Mouse (Mus musculus): ENCODE measurements at regions not wholly inside any gene's neighbourhood (a gene's known extent, or its start where the extent isn't known, plus 50 kb on each side); places are given as distances from the start of the nearest gene placed in this dataset.

- no peak for ATAC-seq
- H3K27me3 ChIP-seq (replicated peaks; ENCODE audit: control insufficient read depth, insufficient read depth, low read length) = no peaks in the 10 kb centered on the region
- no peak overlapping the region for H3K4me3 ChIP-seq (ENCODE audit: low read depth, low read length)
- H3K36me3 ChIP-seq (ENCODE audit: control insufficient read depth, insufficient read depth) = no peaks in the 10 kb centered on the region
- TF ChIP-seq CTCF (IDR thresholded peaks at IDR 0.05; ENCODE audit: low read depth) = no peak
- H3K9ac ChIP-seq (ENCODE audit: low read depth, low read length) = no peak overlapping the region
- H3K4me2 ChIP-seq (replicated peaks; ENCODE audit: low read depth) = no peak overlapping the region
- no peak overlapping the region for H3K27ac ChIP-seq (ENCODE audit: low read depth, low read length)
- 74% methylated on average over 11 of the region's 11 CpGs for WGBS
- H3K4me1 ChIP-seq (replicated peaks; ENCODE audit: control insufficient read depth, insufficient read depth, low read length) = no peaks in the 10 kb centered on the region
- H3K9me3 ChIP-seq (ENCODE audit: control insufficient read depth) = no peaks in the 10 kb centered on the region
Observed at GRCm38 (mm10) chrX:10883729-10884464, 169.1 kb downstream of the Mid1ip1 start.

- Histone ChIP-seq H3K27ac (ENCODE audit: low read depth, low read length) (no peak overlapping the region), H3K4me1 (replicated peaks; ENCODE audit: control insufficient read depth, insufficient read depth, low read length) (no peaks in the 10 kb centered on the region), H3K4me2 (replicated peaks; ENCODE audit: low read depth) (no peak overlapping the region), H3K36me3 (ENCODE audit: control insufficient read depth, insufficient read depth) (no peaks in the 10 kb centered on the region), H3K4me3 (ENCODE audit: low read depth, low read length) (no peak overlapping the region), H3K9ac (ENCODE audit: low read depth, low read length) (no peak overlapping the region), H3K27me3 (replicated peaks; ENCODE audit: control insufficient read depth, insufficient read depth, low read length) (no peaks in the 10 kb centered on the region), H3K9me3 (ENCODE audit: control insufficient read depth) (no peaks in the 10 kb centered on the region)
- WGBS = 87% methylated on average over 3 of the region's 3 CpGs
- no peak for ATAC-seq
- TF ChIP-seq CTCF (IDR thresholded peaks at IDR 0.05; ENCODE audit: low read depth) = no peak
Observed at GRCm38 (mm10) chrX:10892815-10893214, 178.0 kb downstream of the Mid1ip1 start.

DNA sequence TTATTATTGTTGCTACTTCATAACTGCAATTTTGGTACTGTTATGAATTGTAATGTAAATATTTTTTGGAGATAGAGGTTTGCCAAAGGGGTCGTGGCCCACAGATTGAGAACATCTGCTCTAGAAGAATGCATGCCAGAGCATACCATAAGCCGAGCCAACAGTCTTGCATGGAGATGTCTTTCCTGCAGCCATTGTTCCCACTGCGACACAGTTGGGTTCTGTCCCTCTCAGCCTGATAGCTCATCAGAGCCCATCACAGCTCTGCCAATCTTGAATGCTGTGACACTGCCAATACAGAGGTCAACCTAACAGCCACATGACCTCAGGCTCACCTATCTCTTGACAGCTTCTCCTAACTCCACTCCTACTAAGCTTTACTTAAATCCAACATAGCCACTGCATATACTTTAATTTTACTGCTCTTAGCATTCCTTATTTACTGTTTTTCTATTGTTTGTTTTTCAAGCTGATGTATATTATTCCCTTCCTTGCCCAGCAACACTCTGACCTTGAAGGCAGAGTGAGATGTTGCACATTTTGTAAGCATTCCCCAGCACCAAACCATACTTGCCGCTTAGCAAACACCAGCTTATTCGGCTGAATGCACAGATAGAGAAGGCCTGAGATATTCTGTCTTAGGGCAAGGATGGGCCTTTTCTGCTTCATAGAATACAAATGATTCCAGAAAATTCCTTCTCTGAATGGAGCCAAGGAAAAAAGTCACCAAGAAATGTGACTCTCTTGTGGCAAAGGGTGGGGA lies 181.6 kb downstream of the Mid1ip1 start:
- 70% methylated on average over 5 of the region's 5 CpGs for WGBS
- Histone ChIP-seq H3K27ac (ENCODE audit: low read depth, low read length) (no peak overlapping the region), H3K36me3 (ENCODE audit: control insufficient read depth, insufficient read depth) (no peaks in the 10 kb centered on the region), H3K4me3 (ENCODE audit: low read depth, low read length) (no peak overlapping the region), H3K4me2 (replicated peaks; ENCODE audit: low read depth) (no peak overlapping the region), H3K27me3 (replicated peaks; ENCODE audit: control insufficient read depth, insufficient read depth, low read length) (no peaks in the 10 kb centered on the region), H3K9ac (ENCODE audit: low read depth, low read length) (no peak overlapping the region), H3K4me1 (replicated peaks; ENCODE audit: control insufficient read depth, insufficient read depth, low read length) (no peaks in the 10 kb centered on the region), H3K9me3 (ENCODE audit: control insufficient read depth) (no peaks in the 10 kb centered on the region)
- no peak for TF ChIP-seq CTCF (IDR thresholded peaks at IDR 0.05; ENCODE audit: low read depth)
- no peak for ATAC-seq

DNA sequence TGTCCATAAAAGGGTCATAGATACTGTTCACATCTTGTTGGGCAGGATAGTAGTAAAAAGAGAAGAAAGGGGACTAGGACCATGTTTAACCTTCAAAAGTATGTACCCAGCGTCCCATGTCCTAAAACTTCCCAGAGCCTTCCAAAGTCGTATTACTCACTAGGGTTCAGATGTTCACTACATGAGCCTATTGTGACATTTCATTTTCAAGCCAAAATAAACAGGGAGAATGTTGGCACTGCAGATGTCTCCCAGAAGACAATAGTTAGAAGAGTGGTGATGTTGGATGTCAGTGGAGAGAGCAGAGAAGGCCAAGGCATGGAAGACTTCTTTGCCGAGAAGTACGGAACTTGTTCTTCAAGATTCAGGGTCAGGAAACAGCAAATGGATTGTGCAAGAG lies 187.9 kb downstream of the Mid1ip1 start:
- Histone ChIP-seq H3K9me3 (ENCODE audit: control insufficient read depth) (no peaks in the 10 kb centered on the region), H3K9ac (ENCODE audit: low read depth, low read length) (no peak overlapping the region), H3K4me2 (replicated peaks; ENCODE audit: low read depth) (no peak overlapping the region), H3K36me3 (ENCODE audit: control insufficient read depth, insufficient read depth) (no peaks in the 10 kb centered on the region), H3K27me3 (replicated peaks; ENCODE audit: control insufficient read depth, insufficient read depth, low read length) (no peaks in the 10 kb centered on the region), H3K4me3 (ENCODE audit: low read depth, low read length) (no peak overlapping the region), H3K27ac (ENCODE audit: low read depth, low read length) (no peak overlapping the region), H3K4me1 (replicated peaks; ENCODE audit: control insufficient read depth, insufficient read depth, low read length) (no peaks in the 10 kb centered on the region)
- 85% methylated on average over 4 of the region's 4 CpGs for WGBS
- ATAC-seq = no peak
- TF ChIP-seq CTCF (IDR thresholded peaks at IDR 0.05; ENCODE audit: low read depth) = no peak

DNA sequence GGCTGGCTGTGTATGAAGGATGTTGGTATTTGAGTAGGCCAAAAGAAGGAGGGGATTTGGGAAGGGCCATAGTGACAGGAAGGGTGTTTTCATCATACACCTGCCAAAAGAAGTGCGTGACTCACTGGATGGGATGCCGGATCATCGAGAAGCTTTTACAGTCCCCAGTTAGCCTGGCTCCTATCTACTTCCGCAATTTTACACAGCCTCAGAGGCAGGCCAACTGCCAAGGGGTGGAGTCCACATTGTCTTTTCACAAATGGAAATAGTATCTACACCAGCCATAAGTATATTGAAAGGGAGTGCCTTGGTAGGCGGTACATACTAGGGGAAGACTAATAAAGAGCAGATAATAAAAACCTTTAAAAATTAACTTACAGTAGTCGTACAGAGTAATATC lies 189.3 kb downstream of the Mid1ip1 start:
- Histone ChIP-seq H3K9me3 (ENCODE audit: control insufficient read depth) (no peaks in the 10 kb centered on the region), H3K27ac (ENCODE audit: low read depth, low read length) (no peak overlapping the region), H3K27me3 (replicated peaks; ENCODE audit: control insufficient read depth, insufficient read depth, low read length) (no peaks in the 10 kb centered on the region), H3K4me1 (replicated peaks; ENCODE audit: control insufficient read depth, insufficient read depth, low read length) (no peaks in the 10 kb centered on the region), H3K4me3 (ENCODE audit: low read depth, low read length) (no peak overlapping the region), H3K9ac (ENCODE audit: low read depth, low read length) (no peak overlapping the region), H3K4me2 (replicated peaks; ENCODE audit: low read depth) (no peak overlapping the region), H3K36me3 (ENCODE audit: control insufficient read depth, insufficient read depth) (no peaks in the 10 kb centered on the region)
- TF ChIP-seq CTCF (IDR thresholded peaks at IDR 0.05; ENCODE audit: low read depth) = no peak
- WGBS = 47% methylated on average over 6 of the region's 6 CpGs
- peak; percentile 89 for ATAC-seq

GRCm38 (mm10) chrX:10904889-10905288 lies 190.1 kb downstream of the Mid1ip1 start:
- H3K4me2 ChIP-seq (replicated peaks; ENCODE audit: low read depth) = no peak overlapping the region
- no peak overlapping the region for H3K27ac ChIP-seq (ENCODE audit: low read depth, low read length)
- H3K36me3 ChIP-seq (ENCODE audit: control insufficient read depth, insufficient read depth) = no peaks in the 10 kb centered on the region
- 38% methylated on average over 3 of the region's 3 CpGs for WGBS
- no peaks in the 10 kb centered on the region for H3K27me3 ChIP-seq (replicated peaks; ENCODE audit: control insufficient read depth, insufficient read depth, low read length)
- H3K9me3 ChIP-seq (ENCODE audit: control insufficient read depth) = no peaks in the 10 kb centered on the region
- TF ChIP-seq CTCF (IDR thresholded peaks at IDR 0.05; ENCODE audit: low read depth) = no peak
- H3K9ac ChIP-seq (ENCODE audit: low read depth, low read length) = no peak overlapping the region
- no peaks in the 10 kb centered on the region for H3K4me1 ChIP-seq (replicated peaks; ENCODE audit: control insufficient read depth, insufficient read depth, low read length)
- no peak overlapping the region for H3K4me3 ChIP-seq (ENCODE audit: low read depth, low read length)
- no peak for ATAC-seq
